Mouse (Mus musculus): ENCODE results near the gene Dcdc2c.

Gene Dcdc2c

DNA sequence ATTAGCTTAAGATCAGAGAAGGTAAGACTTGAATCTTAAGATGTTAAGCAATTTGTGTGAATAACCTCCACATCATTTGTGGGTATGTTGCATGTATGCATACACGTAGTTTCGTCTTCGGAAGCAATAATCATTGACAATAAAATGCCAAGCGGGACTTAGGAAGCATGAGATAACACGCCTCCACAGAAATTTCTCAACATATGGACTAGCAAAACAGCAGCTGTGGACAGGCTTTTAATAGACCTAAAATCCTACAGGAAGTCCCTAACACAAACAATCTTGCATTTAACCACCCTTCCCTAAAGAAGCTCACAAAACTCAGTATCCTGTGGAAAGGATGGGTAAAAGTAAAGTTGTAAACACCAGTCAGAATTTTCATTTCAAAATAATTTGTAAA is 93.4 kb downstream of the Dcdc2c start:
- in situ Hi-C loops (cut with MboI, MseI) = no loop called here

GRCm38 (mm10) chr12:28436536-28436935 is 115.7 kb downstream of the Dcdc2c start:
- in situ Hi-C loops (cut with MboI, MseI) = no loop called here

DNA sequence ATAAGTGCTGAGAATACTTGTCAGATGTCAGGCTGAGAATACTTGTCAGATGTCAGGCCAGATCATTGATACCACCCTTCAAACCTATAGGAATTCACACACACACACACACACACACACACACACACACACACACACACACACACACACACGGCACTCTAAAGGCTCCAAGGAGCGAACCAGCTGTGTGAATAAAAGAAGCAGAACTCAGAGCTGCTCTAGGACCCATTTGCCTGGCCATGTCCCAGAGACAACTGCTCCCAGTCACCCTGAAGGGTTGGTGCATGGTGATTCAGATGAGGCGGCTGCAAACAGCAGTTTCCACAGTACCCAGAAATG is 119.5 kb downstream of the Dcdc2c start:
- in situ Hi-C loops (cut with MboI, MseI) = no loop called here

- in situ Hi-C loops (cut with MboI, MseI) = no loop called here
Observed at GRCm38 (mm10) chr12:28431832-28432728, 120.1 kb downstream of the Dcdc2c start.

DNA sequence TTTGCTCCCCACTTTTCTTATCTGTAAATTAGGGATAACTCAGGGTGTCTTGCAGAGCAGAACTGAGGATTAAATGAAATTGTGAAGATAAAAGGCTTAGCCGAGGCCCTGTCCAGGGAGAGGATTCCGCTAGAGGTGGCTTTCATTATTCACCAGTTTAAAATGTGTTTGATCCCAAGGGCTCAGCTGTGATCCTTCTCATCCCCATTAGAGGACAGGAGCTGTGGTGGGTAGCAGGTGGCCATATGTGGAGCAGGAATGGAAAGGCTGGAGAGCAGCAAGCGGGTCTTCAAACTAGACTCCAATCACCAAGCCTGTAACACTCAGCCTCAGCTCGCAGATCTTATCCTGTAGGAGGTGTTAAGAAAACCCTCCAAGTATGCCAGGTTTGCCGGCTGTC is 122.3 kb downstream of the Dcdc2c start:
- in situ Hi-C loops (cut with MboI, MseI) = loop anchor here (5.0 kb wide), 1 partner anchor 1898 kb away; no protein-coding TSS in a partner anchor

DNA sequence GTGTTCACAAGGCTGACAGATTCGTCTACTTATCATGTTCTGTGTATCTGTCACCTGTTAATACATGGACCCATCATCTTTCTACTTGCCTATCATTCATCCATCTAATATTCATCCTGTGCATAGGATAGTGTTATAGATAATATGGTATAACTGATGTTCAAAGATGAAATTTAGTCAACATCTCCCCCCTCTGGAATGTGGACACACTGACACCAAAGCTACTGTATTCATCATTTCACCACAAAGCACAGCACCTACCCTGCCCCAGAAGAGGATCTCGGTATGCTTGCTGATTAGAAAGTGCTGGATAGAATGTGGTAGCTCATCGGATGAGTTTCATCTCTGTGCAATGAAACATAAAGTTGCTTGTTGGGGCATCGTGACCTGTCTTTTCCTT is 135.2 kb downstream of the Dcdc2c start:
- in situ Hi-C loops (cut with MboI, MseI) = no loop called here

DNA sequence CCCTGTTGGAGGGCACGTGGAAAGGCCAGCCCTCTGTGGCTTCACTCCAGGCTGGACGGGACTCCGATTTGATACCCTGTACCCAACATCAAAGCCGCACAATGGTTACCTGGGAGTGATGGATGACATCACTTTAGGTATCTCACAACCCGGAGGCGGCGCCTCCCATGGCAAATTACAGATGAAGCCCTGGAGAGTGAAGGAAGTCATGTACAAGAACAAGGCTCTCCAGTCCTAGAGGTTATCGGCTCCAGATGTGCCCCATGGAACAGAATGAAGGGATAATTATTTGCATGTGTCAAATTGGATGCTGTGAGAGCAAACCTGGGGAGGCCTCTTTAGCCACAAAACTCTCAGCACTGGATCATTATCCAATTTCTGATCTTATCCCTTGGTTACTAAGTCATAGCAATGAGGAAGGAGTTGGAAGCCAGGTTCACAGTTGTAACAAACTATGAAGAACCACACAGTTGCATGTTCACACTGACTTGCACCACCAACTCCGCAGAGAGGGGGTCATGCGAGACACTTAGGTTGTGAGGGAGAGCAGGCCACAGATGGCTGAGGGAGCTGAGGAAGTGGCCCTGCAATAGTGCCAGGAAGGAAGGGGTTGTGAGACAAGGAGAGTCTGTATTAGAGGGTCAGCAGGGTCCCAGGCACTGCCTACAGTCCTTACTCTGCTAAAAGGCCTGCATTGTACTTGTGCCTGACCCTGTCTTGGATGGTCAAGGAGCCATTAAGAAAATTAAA is 144.4 kb downstream of the Dcdc2c start:
- in situ Hi-C loops (cut with MboI, MseI) = no loop called here

DNA sequence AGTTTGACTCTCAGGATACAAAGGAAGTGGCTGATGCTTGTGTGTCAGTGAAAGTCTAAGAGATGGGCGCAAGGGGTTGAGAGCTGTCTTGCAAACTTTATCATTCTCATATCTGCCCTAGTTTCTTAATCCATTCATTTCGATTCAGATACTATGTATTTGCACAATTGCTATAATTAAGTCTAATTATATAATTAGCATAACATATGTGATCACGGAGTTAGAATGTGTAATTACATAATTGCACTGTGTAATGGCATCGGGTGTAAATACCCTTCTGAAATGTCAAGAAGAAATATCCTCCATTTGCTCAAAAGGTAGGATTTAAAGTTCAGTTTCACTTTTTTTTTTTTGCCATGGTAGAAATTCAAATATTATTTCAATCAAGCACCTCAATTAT is 149.9 kb downstream of the Dcdc2c start:
- in situ Hi-C loops (cut with MboI, MseI) = no loop called here

- in situ Hi-C loops (cut with MboI, MseI) = no loop called here
Observed at GRCm38 (mm10) chr12:28401372-28401771, 150.8 kb downstream of the Dcdc2c start.

GRCm38 (mm10) chr12:28392129-28392528 is 160.1 kb downstream of the Dcdc2c start:
- in situ Hi-C loops (cut with MboI, MseI) = no loop called here

Measured in T-helper 1 cell (primary cell).